Mouse (Mus musculus) cerebellum, adult 2 months (tissue): ENCODE data around the gene Ddx10.

ENCODE experiments used
- CTCF ChIP-seq: fragments of 200-500 bp; IDR thresholded peaks from 2 replicates; pipeline ENCODE4 v1.5.1; 2011; ENCODE audit warnings: low read depth, mild to moderate bottlenecking, control low read depth, low read length, moderate library complexity, borderline replicate concordance; ENCODE audit not compliant: insufficient read depth
- POLR2A ChIP-seq: fragments of 200-500 bp; IDR thresholded peaks from 2 replicates; pipeline ENCODE4 v1.6.1; 2011; ENCODE audit warnings: low read length, control low read depth, borderline replicate concordance; ENCODE audit not compliant: insufficient read depth

DNA sequence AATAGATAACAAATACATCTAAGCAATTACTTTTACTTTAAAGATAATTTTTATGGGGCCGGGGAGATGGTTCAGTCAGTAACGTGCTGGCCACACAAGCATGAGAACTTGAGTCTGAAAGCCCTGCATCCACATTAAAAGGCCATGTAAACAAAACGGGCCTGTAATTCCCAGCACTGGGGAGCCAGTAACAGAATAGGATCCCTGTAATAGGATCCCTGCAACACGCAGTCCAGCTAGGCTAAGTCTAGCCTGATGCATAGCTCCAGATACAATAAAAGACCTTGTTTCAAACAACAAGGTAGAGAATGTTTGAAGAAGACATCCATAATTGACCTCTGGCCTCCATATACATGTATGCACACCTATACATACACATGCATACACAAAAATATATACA, 39.6 kb downstream of the Ddx10 start:
- TF ChIP-seq CTCF (no peak), POLR2A (no peak)
